Mouse (Mus musculus) CH12.LX (cell line): ENCODE measurements around the gene Rab36. TPM values are rescaled to one million over a fixed set of nuclear protein-coding genes. Genes with fewer than 3 reads are reported as not detected.

Source experiments
- DNase-seq: peaks from one replicate; pipeline ENCODE4 v3.0.0-alpha.2; 2013; ENCODE audit errors: extremely low read depth
- H3K27ac ChIP-seq: 2 replicates; pipeline ENCODE4 v1.5.1; 2012; ENCODE audit warnings: low read depth, mild to moderate bottlenecking, control low read depth, moderate library complexity; ENCODE audit not compliant: insufficient read depth
- H3K27me3 ChIP-seq: replicated peaks from 2 replicates; pipeline ENCODE3; 2012; ENCODE audit warnings: inconsistent platforms
- H3K36me3 ChIP-seq, 2 experiments: replicated peaks in 1 of 2; 2 replicates each; pipeline versions ENCODE3 to v1.6.1; 2012; ENCODE audit warnings: inconsistent platforms in 1 of 2, low read length in 1 of 2, mild to moderate bottlenecking in 1 of 2, mixed read lengths in 1 of 2, moderate library complexity in 1 of 2; ENCODE audit not compliant: control insufficient read depth in 1 of 2, insufficient read depth in 1 of 2
- H3K4me1 ChIP-seq, 2 experiments: 2 replicates each; pipeline ENCODE4 v1.6.1; 2012; ENCODE audit warnings: inconsistent platforms in 1 of 2, moderate library complexity in 1 of 2; ENCODE audit not compliant: insufficient read depth in 2 of 2, control insufficient read depth in 1 of 2
- H3K4me2 ChIP-seq: 2 replicates; pipeline ENCODE4 v1.6.1; 2012; ENCODE audit warnings: low read depth, mild to moderate bottlenecking, control low read depth; ENCODE audit not compliant: poor library complexity, insufficient read depth, severe bottlenecking
- H3K4me3 ChIP-seq, 3 experiments: fragments of 150-350 bp in 1 of 3; sonication (generic) in 1 of 3; replicated peaks in 1 of 3; 2 replicates each; pipeline versions ENCODE3 to v1.5.1; 2011 to 2012; ENCODE audit warnings: low read depth in 2 of 3, low read length in 2 of 3, mild to moderate bottlenecking in 2 of 3, moderate library complexity in 2 of 3, control low read depth in 1 of 3, improper control_type of control experiment in 1 of 3, inconsistent platforms in 1 of 3, mixed read lengths in 1 of 3; ENCODE audit not compliant: poor library complexity in 1 of 3
- H3K79me2 ChIP-seq: replicated peaks from 2 replicates; pipeline ENCODE4 v1.6.1; 2012; ENCODE audit warnings: mild to moderate bottlenecking, moderate library complexity; ENCODE audit not compliant: control insufficient read depth, poor library complexity, insufficient read depth, severe bottlenecking; ENCODE audit errors: extremely low read depth
- H3K9ac ChIP-seq: 2 replicates; pipeline ENCODE4 v1.6.1; 2012; ENCODE audit warnings: low read depth, mild to moderate bottlenecking, control low read depth, moderate library complexity; ENCODE audit not compliant: insufficient read depth
- H3K9me3 ChIP-seq: replicated peaks from 2 replicates; pipeline ENCODE3; 2012; ENCODE audit warnings: low read length, inconsistent platforms, mixed read lengths
- BHLHE40 ChIP-seq: IDR thresholded peaks from 2 replicates; pipeline ENCODE4 v1.6.1; 2011; ENCODE audit warnings: mild to moderate bottlenecking, low read depth, low read length, improper control_type of control experiment
- CHD1 ChIP-seq: IDR thresholded peaks from 2 replicates; pipeline ENCODE4 v1.6.1; 2012; ENCODE audit warnings: low read depth, low read length, improper control_type of control experiment, inconsistent platforms
- CTCF ChIP-seq, 2 experiments: IDR thresholded peaks in 1 of 2; conservative IDR thresholded peaks in 1 of 2; 2 replicates each; pipeline ENCODE4 v1.5.1; 2011 to 2012; ENCODE audit warnings: low read depth in 2 of 2, low read length in 2 of 2, improper control_type of control experiment in 1 of 2, inconsistent platforms in 1 of 2, mild to moderate bottlenecking in 1 of 2, moderate library complexity in 1 of 2
- E2F4 ChIP-seq: IDR thresholded peaks from 2 replicates; pipeline ENCODE4 v1.6.1; 2011; ENCODE audit warnings: low read depth, low read length, improper control_type of control experiment; ENCODE audit not compliant: insufficient replicate concordance
- EP300 ChIP-seq: IDR thresholded peaks from 2 replicates; pipeline ENCODE4 v1.6.1; 2011; ENCODE audit warnings: low read length, improper control_type of control experiment
- ETS1 ChIP-seq: conservative IDR thresholded peaks from 2 replicates; pipeline ENCODE4 v1.6.1; 2012; ENCODE audit warnings: low read depth, mild to moderate bottlenecking, inconsistent platforms, low read length, improper control_type of control experiment, moderate library complexity
- GABPA ChIP-seq: IDR thresholded peaks from 2 replicates; pipeline ENCODE4 v1.6.1; 2012; ENCODE audit warnings: low read depth, low read length, improper control_type of control experiment, inconsistent platforms; ENCODE audit not compliant: insufficient replicate concordance
- IRF4 ChIP-seq: IDR thresholded peaks from 2 replicates; pipeline ENCODE4 v1.6.1; 2014; ENCODE audit warnings: low read depth, mild to moderate bottlenecking, inconsistent platforms, low read length, improper control_type of control experiment
- JUN ChIP-seq: IDR thresholded peaks from 2 replicates; pipeline ENCODE4 v1.6.1; 2011; ENCODE audit warnings: low read depth, mild to moderate bottlenecking, low read length, improper control_type of control experiment, moderate library complexity; ENCODE audit not compliant: insufficient read depth
- JUND ChIP-seq: conservative IDR thresholded peaks from 2 replicates; pipeline ENCODE4 v1.6.1; 2011; ENCODE audit warnings: low read depth, low read length, improper control_type of control experiment
- KAT2A ChIP-seq: IDR thresholded peaks from 2 replicates; pipeline ENCODE4 v1.6.1; 2012; ENCODE audit warnings: low read length, improper control_type of control experiment, inconsistent platforms; ENCODE audit not compliant: insufficient replicate concordance
- MAX ChIP-seq: IDR thresholded peaks from 2 replicates; pipeline ENCODE4 v1.6.1; 2011; ENCODE audit warnings: low read length, improper control_type of control experiment
- MAZ ChIP-seq: IDR thresholded peaks from 2 replicates; pipeline ENCODE4 v1.6.1; 2012; ENCODE audit warnings: low read depth, mild to moderate bottlenecking, inconsistent platforms, low read length, improper control_type of control experiment, moderate library complexity
- MEF2A ChIP-seq: IDR thresholded peaks from 2 replicates; pipeline ENCODE4 v1.6.1; 2014; ENCODE audit warnings: low read depth, mild to moderate bottlenecking, inconsistent platforms, low read length, improper control_type of control experiment, borderline replicate concordance
- MXI1 ChIP-seq: IDR thresholded peaks from 2 replicates; pipeline ENCODE4 v1.6.1; 2011; ENCODE audit warnings: mild to moderate bottlenecking, low read depth, low read length, improper control_type of control experiment
- MYC ChIP-seq: IDR thresholded peaks from 2 replicates; pipeline ENCODE4 v1.6.1; 2011; ENCODE audit warnings: low read depth, mild to moderate bottlenecking, improper control_type of control experiment, low read length
- NELFE ChIP-seq: IDR thresholded peaks from 2 replicates; pipeline ENCODE4 v1.6.1; 2011; ENCODE audit warnings: low read depth, low read length, improper control_type of control experiment
- PAX5 ChIP-seq: IDR thresholded peaks from 2 replicates; pipeline ENCODE4 v1.6.1; 2012; ENCODE audit warnings: low read length, inconsistent platforms, mixed read lengths
- RAD21 ChIP-seq: IDR thresholded peaks from 2 replicates; pipeline ENCODE4 v1.6.1; 2011; ENCODE audit warnings: low read depth, mild to moderate bottlenecking, low read length, improper control_type of control experiment, moderate library complexity
- TCF12 ChIP-seq: IDR thresholded peaks from 2 replicates; pipeline ENCODE4 v1.6.1; 2014; ENCODE audit warnings: low read depth, mild to moderate bottlenecking, inconsistent platforms, low read length, improper control_type of control experiment
- USF1 ChIP-seq: IDR thresholded peaks from 2 replicates; pipeline ENCODE4 v1.6.1; 2014; ENCODE audit warnings: low read depth, mild to moderate bottlenecking, inconsistent platforms, low read length, improper control_type of control experiment
- USF2 ChIP-seq: conservative IDR thresholded peaks from 2 replicates; pipeline ENCODE4 v1.6.1; 2011; ENCODE audit warnings: low read depth, low read length, improper control_type of control experiment
- ZKSCAN1 ChIP-seq: IDR thresholded peaks from 2 replicates; pipeline ENCODE4 v1.6.1; 2012; ENCODE audit warnings: low read depth, inconsistent platforms, low read length, improper control_type of control experiment, borderline replicate concordance
- ZNF384 ChIP-seq: IDR thresholded peaks from 2 replicates; pipeline ENCODE4 v1.6.1; 2012; ENCODE audit warnings: low read depth, low read length, improper control_type of control experiment, inconsistent platforms
- dilution Hi-C: fragments of 300-500 bp; cut with MboI; formaldehyde crosslinking; loops from 2 replicates; pipeline ENCODE4 v1.14.3; 2020; ENCODE audit warnings: low sequenced_read_pairs; ENCODE audit not compliant: extremely low pct_unique_long_range_greater_than_20kb, extremely low pct_ligation_motif_present
- in situ Hi-C: fragments of 300-500 bp; cut with MboI; formaldehyde crosslinking; loops from 3 replicates; pipeline ENCODE4 v1.14.3; 2019; ENCODE audit warnings: low sequenced_read_pairs, low pct_ligation_motif_present, low pct_unique_long_range_greater_than_20kb, mixed read lengths
- polyA plus RNA-seq: library from polyadenylated mRNA; unstranded; fragments of >175 nt; gene quantifications from 2 replicates; pipeline ENCODE4 v1.2.1, GENCODE M21; 2012; ENCODE audit warnings: low read depth; ENCODE audit not compliant: insufficient read length
- total RNA-seq, 2 experiments: library from RNA; depleted of rRNA; stranded (reverse); fragments of 300-350 nt in 1 of 2; fragments of >200 nt in 1 of 2; gene quantifications; 2 replicates each; pipeline ENCODE4 v1.2.3; 2012 to 2014

Gene Rab36
- total and polyA plus RNA-seq, 3 experiments = 0.34 to 1.2 (median 0.59) TPM

DNA sequence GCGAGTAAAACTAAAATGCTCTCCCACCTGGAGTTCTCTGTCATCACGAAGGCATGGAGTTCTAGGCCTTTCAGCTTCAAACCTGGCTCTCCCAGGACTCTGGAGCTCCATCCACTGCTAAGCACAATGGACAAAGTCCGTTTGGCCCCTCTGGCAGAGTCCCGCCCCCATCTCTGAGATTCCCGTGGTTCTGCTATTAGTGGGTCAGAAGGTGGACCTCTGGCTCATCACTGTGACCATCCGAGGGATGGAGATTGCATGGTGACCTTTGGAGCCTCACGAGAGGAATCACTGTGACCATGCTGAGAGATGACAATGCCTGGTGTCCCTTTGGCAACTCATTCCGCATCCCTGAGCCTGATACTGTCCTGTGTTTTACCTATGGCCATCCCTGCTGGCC lies 16.0 kb downstream of the Rab36 start:
- Histone ChIP-seq H3K36me3 (peaks cover 0 to 9% of the 10 kb centered on the region in 2 experiments), H3K27ac (no peak overlapping the region), H3K4me3 (no peak overlapping the region), H3K9me3 (no peaks in the 10 kb centered on the region), H3K9ac (no peak overlapping the region), H3K4me2 (no peak overlapping the region), H3K79me2 (no peaks in the 10 kb centered on the region), H3K4me1 (peaks cover 18 to 36% of the 10 kb centered on the region in 2 experiments), H3K27me3 (no peaks in the 10 kb centered on the region)
- dilution Hi-C loops (no loop called here), in situ Hi-C loops (no loop called here)
- no peak for TF ChIP-seq JUN
- no peak for TF ChIP-seq RAD21
- TF ChIP-seq MYC = no peak
- TF ChIP-seq BHLHE40 = no peak
- no peak for TF ChIP-seq USF1
- TF ChIP-seq ZKSCAN1 = no peak
- no peak for TF ChIP-seq CTCF (conservative IDR thresholded peaks at IDR 0.05 in 1 of 2, IDR thresholded peaks at IDR 0.05 in 1 of 2; ENCODE audit: low read depth in 2 of 2, low read length in 2 of 2)
- TF ChIP-seq NELFE = no peak
- TF ChIP-seq CHD1 = no peak
- TF ChIP-seq IRF4 = no peak
- no peak for TF ChIP-seq PAX5
- TF ChIP-seq ETS1 = no peak
- DNase-seq = no peak

DNA sequence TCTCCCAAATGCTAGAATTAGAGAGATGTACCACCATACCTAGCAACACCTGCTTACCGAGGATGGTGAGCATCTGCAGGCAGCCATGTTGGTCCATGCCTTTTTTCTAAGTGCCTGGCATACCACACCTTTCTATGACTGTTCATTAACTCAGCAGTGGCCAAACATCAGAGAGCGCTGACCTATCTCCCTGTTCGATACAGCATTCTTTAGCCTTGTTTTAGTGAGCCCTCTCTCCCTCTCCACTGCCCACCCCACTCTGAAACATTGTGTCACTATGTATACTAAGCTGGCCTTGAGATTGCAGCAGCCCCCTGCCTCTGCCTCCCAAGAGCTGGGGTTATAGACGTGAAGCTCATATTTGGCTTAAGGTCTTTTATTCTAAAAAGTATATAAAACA lies 16.8 kb downstream of the Rab36 start:
- H3K4me2 ChIP-seq = no peak overlapping the region
- H3K27me3 ChIP-seq = no peaks in the 10 kb centered on the region
- DNase-seq = no peak
- H3K9ac ChIP-seq = no peak overlapping the region
- H3K4me3 ChIP-seq = no peak overlapping the region
- dilution Hi-C loops = no loop called here
- no peaks in the 10 kb centered on the region for H3K9me3 ChIP-seq
- in situ Hi-C loops = no loop called here
- H3K4me1 ChIP-seq = peaks cover 18 to 37% of the 10 kb centered on the region in 2 experiments
- no peaks in the 10 kb centered on the region for H3K79me2 ChIP-seq
- H3K36me3 ChIP-seq = peaks cover 0 to 9% of the 10 kb centered on the region in 2 experiments
- no peak overlapping the region for H3K27ac ChIP-seq
- TF ChIP-seq MEF2A (no peak), JUND (no peak), ETS1 (no peak), MAZ (no peak), TCF12 (no peak), USF2 (no peak), MXI1 (no peak), E2F4 (no peak), PAX5 (no peak), MAX (no peak), EP300 (no peak), KAT2A (no peak), CHD1 (no peak), GABPA (no peak), ZNF384 (no peak)
